Mouse (Mus musculus): ENCODE results near the gene Gart.

The Gart gene

DNA sequence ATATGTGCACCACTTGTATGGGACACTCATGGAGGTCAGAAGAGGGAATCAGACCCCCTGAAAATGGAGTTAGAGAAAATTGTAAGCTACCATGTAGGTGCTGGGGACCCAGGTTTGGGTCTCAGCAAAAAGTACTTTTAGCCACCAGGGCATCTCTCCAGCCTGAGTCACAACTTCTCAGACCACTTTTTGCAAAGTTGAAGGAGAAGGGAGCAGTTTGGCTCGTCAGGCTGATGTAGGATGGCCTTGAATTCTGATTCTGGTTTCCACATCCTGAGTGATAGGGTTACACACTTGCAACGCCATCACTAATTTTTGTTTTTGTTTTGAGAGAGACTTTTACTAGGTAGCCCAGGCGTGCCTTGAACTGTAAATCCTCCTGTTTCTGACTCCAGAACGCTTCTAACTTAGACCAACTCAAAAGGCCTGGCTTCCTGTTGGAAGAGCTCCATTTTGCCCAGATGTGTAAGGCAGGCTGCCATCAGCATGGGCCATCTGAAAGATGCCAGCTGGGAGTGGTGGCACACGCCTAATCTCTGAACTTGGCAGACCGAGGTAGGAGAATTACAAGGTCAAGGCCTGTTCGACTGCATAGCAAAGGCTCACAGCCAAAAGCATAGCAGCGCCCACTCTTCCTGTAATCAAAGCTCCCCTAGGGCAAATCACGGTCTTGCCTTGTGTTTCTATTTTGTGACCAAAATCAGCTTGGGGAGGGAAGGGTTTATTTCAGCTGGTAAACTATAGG is 37.1 kb downstream of the Gart start:
- DNase-seq (ENCODE audit: low read depth) = peak; percentile 65

DNA sequence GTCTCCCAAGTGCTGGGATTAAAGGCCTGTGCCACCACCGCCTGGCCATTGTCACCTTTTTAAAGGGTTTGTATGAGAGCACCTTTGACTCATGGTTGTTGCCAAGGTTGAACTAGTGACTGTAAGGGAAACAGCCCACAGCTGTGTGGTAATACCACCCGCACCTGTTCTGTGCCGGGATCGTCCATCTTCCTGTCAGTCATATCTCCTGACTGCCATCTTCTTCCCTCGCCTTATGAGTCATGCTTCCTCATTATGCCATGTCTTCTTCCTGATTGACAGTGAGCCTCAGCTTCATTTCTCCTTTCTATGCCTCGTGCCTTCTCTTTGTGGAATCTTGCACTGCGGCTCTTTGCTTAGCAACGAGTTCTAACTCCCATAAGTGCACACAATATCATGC is 39.8 kb downstream of the Gart start:
- DNase-seq (ENCODE audit: low read depth) = peak; percentile 87

DNA sequence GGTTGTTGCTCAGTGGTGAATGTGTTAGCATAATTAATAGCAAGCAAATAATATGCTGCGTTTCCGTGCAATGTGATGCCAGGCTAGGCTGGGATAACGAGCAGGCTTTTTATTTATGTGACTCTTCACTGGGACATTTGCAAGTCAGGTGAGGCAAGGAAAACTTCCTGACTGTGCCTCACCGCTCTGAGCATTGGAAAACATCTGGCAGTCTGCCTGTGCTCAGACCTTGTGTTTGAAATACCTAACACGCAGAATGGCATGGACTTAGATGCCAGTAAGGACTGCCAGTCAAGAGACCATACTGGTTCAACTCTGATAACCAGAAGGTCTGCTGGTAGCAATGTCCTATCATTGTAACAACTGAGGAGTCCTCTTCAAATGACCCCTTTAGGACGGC is 41.6 kb downstream of the Gart start:
- no peak for DNase-seq (ENCODE audit: low read depth)

DNA sequence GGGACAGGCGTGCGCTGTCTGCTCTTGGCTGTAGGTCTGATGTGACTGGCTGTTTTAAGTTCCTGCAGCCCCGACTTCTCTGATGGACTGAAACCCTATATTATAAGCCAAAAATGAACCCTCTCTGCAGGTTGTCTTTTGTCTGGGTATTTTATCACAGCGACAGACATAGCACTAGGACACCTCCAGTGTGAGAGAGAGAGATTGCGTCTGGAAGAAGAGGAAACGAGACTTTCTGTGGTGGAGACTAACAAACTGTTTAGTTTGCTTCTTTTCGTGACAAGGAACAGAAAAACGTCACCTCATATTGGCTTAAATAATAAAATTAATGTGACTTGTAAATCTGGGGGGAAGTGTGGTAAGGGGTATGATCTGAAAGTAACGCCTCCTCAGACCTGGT is 45.1 kb downstream of the Gart start:
- DNase-seq (ENCODE audit: low read depth) = no peak

DNA sequence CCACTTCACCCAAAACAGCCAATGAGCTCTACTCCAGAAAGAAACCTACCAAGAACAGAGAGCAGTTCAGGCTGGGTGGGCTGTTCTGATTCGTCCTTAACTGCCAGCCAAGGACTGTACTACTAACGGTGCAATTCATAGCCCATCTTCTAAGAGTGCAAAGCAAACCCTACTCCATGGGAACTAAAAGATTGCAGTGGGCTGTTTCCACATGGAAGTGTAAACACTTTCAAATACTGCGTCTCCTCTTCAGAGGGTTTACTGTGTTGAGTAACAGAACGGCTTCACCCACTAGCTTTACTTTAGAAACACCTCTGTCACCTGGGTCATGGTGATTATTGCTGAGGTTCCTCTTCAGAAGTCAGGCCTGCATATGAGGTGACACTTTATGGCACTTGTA is 45.7 kb downstream of the Gart start:
- no peak for DNase-seq (ENCODE audit: low read depth)

DNA sequence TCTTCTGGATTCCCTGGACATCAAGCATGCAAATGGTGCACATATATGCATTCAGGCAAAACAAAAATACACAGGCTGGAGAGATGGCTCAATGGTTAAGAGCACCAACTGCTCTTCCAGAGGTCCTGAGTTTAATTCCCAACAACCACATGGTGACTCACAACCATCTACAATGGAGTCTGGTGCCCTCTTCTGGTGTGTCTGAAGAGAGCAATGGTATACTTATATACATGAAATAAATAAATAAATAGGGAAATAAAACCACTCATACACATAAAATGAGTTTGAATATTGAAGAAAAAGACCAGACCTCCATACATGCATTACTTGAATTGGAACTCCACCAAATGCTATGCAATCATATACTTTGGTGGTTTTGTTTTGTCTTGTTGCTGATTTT is 47.5 kb downstream of the Gart start:
- DNase-seq (ENCODE audit: low read depth) = peak; percentile 62

DNA sequence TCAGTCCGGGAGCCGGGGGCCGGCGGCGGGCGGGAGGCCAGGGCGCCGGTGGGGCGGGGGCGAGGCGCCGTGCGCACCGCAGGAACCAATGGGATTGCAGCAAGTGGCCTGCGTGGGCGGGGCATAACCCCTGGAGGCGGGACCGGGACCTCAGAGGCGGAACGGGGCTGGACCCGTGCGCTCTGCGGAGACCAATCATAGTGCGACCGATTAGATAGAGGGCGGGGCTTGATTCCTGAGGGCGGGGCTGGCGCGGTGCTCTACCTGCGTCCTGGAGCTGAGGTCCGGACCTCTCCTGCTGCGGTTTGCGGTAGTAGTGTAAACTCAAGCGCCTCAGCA is 49.1 kb downstream of the Gart start, which contains the start of gene Tmem50b:
Tmem50b (minus strand) TSS at position 129 of the 339 bp plus-strand sequence.
- DNase-seq (ENCODE audit: low read depth) = peak; percentile 97

DNA sequence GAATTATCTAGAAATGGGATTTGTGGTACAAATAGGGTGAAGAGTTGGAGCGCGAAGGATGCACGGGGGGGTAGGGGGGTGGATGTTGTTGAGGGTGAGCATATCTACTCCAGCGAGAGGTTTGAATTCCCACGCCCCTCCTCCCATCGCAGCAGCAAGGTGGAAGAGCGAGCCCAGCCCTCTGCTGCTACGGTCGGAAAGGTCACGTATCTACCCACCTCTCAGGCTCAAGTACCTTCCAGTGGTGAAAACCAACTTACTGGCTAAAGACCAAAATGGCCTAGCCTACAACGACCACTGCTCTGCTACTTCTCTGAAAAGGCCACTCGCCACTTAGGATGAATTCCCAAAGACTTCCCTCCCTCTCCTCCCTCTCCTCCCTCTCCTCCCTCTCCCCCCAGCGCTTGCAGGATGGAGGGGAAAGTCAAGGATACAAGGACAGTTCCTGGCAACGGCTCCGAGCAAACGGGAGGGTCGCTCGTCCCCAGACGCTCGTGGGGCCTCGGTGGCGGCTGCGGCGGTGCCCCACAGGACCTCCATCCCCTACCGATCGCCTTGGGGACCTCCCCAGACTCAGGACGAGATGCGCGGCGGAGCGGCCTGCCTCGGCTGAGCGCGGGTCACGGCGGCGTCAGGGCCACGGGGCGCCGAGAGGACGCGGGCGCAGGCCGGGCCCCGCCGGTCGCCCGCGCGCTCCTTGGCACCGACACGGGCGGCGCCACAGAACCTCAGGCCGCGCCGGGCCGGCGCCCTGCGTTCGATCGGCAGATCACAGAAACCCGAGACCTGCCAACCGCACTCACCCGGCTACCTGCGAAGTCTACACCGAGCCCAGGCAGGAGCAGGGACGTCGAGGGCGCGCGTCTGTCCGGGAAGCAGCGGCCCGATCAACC is 49.7 kb downstream of the Gart start:
- DNase-seq (ENCODE audit: low read depth) = peak; percentile 34

DNA sequence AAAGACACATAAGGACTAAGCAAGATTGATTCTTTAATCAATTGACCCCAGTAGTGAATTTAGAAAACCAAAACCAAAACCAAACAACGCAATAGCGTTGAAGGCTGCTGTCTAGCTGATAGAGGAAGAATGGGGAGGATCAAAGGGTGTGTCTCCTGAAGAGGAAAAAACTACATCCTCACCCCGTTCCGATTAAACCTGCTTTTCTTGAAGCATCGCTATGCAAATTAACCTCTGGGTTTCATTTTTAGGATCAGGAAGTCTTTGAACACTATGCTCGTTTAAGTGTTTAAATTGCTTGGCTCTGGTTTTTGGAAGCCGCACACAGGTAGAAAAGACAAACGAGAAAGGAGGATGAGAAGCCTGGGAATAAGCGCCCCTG is 50.4 kb downstream of the Gart start:
- peak; percentile 63 for DNase-seq (ENCODE audit: low read depth)

DNA sequence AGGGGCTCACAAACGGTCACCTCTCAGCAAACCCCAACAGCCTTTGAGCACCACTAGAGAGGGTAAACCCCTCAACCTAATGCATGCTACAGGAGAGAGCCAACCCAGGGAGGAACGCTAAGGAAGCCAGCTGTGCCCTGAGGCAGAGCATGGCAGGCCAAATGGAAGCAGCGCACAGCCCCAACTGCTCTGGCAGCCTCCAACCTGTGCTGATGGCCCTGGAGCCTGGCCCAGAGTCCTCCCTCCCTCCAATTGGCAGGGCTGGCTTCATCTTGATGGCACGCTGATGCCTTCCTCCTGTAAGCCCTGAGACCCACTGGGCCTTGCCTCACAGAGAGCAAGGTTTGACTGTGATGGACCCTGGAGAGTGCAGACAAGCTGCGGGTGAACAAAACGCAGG is 51.7 kb downstream of the Gart start:
- no peak for DNase-seq (ENCODE audit: low read depth)

DNA sequence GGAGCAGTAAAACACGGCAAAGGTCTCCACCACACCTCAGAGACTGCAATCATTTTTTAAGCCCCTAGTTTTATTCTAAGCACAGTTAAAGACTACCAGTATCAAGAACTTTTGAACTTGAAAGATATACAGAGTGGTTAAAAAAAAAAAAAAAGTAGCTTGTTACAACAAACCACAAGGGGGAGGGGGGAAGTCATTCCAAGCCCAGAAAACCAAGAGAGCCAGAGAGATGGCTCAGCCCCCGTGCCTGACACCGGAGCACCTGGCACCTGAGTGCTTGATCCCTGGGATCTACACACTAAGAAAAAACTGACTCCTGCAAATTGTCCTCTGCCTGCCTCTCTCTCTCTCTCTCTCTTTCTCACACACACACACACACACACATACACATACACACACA is 53.5 kb downstream of the Gart start:
- no peak for DNase-seq (ENCODE audit: low read depth)

DNA sequence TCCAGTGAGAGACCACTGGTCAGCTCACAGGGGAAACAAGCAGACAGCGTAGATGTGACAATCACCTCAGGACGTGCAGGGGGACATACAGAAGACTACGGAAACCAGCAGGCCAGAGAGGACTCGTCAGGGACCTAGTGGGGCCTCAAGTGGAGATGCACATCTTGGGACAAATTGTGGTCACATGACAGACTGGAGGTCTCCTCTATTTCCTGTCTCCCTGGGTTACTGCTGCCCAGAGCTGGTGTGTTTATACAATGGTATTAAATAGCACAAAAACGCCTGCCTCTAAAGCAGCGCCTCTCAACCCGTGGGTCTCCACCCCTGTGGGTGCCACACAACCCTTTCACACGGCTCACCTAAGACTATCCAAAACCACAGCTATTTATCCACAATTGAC is 54.6 kb downstream of the Gart start:
- DNase-seq (ENCODE audit: low read depth) = peak; percentile 26

DNA sequence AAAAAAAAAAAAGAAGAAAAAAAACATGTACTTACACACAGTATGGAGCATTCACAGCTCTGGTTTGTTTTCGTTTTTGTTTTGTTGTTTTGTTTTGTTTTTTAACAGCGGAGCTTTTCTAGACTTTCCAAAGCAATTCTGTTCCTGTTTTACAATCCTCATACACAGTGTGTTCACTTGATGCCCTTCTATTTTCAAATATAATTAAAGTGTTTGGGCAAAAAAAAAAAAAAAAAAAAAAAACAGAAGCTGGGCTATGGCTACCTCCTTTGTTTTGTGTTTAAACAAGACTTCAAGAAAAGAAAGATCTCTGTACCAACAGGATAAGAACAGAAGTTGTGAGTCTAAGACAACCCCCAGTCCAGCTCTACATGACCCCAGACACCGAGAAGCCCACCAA is 58.0 kb downstream of the Gart start:
- DNase-seq (ENCODE audit: low read depth) = no peak

DNA sequence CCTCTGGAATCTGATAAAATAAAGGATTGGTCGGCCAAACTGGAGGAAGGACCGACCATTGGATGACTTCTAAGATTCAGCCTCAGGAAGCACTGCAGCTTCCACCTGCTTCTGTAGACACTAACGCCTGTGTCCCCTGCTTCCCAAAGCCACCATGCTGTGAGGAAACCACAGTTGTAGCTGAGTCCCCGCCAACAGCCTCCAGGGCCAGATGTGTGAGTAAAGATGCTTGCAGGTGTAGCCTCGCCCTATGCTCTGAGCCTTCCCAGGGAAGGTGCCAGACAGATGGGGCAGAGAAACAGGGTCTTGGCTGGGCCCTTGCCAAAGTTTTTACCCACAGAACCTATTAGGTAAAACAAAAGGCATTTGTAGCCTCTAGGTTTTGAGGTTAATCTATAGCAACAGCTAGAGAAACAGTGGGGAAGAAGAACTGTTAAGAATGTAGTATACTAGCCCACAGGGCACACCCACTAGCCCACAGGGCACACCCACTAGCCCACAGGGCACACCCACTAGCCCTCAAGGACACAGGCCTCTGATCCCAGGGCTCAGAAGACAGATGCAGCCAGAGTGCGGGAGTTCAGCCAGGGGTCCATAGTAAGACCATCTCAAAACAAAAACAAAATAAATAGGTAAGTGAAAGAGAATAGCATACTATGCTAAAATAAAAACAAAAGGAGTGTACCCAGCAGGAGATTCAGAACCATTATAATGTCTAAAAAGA is 58.9 kb downstream of the Gart start:
- peak; percentile 69 for DNase-seq (ENCODE audit: low read depth)

DNA sequence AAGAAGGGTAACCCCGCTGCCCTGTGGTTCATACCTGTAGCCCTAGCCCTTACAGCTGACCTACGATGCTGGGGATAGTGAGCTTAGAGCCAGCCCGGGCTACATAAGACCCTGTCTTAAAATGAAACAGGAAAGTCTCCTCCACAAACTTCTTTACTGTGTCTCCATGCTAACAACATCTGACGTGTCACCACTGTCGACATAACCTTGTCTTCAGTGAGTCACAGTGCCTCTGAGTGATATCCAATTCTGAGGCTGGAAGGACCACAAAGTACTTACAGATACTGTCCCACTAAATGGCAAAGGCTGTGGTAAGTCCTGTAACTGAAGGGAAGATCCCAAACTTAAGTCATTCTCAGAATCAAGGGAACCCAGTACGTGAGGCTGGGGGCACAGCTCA is 60.5 kb downstream of the Gart start:
- DNase-seq (ENCODE audit: low read depth) = peak; percentile 57

DNA sequence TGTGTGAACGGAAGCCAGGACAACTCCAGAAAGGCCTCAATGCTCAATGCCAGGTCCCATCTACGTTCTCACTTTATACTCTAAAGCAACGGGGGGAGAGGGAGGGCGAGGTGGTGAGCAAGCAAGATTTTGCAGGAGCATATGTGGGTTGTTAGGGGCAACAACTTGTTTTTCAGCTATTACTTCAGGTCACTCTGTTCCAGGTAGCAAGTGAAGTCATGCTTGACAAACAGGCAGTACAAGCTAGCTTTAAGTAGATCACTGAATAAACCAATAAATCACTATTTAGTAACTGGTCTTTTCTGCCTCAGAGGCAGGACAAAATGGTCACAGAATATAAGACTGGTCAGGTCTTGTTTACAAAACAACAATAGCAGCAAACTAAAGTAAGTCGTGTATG is 61.1 kb downstream of the Gart start:
- DNase-seq (ENCODE audit: low read depth) = no peak

DNA sequence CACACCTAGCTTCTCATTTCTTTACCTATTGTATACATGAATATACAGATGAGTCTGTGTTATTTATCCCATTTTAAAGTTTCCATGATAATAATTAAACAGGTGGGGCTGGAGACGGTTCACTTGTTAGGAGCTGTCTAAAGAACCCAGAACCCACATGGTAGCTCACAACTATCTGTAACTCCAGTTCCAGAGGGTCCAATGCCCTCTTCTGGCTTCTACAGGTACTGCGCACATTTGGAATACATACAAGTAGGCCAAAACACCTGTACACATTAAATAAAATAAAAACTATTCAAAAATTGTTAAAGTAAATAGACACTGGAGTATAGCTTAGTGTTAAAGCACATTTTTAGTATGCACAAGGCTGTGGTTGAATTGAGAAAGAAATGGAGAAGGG is 64.4 kb downstream of the Gart start:
- peak; percentile 72 for DNase-seq (ENCODE audit: low read depth)

DNA sequence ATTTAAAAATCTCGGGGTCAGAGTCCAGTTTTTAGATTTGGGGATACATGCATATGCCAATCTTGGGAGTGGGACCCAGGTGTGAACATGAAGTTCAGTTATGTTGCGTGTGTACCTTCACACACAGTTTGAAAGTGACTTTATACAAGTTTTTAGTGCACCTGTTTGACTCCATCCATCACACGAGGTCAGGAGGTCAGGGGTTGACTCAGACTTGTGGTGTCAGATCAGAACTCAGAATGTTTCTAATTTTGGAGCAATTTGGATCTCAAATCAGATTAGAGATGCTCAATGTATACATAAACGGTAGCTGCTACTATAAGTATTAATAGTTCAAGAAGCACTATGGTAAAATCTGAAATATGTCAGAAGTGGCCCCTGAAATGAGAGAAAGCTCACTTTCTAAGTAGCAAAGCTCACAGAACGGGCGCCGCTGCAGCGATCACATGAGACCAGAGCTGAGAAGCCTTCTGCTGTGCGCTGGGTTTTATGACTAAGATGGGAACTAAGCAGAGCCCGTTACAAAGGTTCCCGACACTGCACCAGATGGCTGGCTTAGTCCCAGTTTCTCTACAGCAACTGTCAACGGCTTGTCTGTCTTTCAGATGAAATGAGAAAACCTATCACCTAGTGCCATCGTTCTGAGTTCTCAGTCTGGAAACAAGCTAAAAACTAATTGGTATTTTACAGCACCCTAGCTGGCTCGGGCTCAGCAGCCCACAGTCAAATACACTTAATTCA is 67.6 kb downstream of the Gart start:
- no peak for DNase-seq (ENCODE audit: low read depth)

DNA sequence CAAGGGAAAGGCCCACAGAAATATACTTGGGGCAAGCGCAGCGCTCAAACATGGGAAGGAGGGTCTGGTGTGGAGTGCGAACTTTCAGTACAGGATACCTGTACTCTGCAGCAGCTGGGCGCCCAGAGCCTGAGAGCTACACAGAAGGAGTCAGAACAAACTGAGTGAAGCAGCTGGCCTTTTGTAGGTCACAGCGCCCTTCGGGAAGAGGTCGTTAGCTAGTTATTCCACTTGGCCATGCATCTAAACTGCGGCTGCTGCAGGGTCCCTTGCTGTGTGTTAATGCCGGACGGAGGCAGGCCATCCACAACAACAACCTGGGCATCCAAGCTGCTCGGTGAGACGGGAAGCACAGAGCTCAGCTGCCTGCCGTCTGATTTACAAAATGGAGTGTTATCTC is 71.6 kb downstream of the Gart start:
- DNase-seq (ENCODE audit: low read depth) = no peak

All from 416B (cell line).